Mouse (Mus musculus) brain, embryonic 14.5 days (tissue): Measurements from ENCODE around the gene Mrps12.

ENCODE experiments used
- CTCF ChIP-seq: fragments of 200-500 bp; IDR thresholded peaks from 2 replicates; pipeline ENCODE4 v1.5.1; 2012; ENCODE audit warnings: inconsistent platforms, mild to moderate bottlenecking, moderate library complexity, borderline replicate concordance; ENCODE audit not compliant: insufficient read depth, insufficient read length; ENCODE audit errors: extremely low read depth
- POLR2A ChIP-seq: fragments of 200-500 bp; IDR thresholded peaks from 2 replicates; pipeline ENCODE4 v1.6.1; 2012; ENCODE audit warnings: mild to moderate bottlenecking, inconsistent platforms, borderline replicate concordance; ENCODE audit not compliant: poor library complexity, insufficient read depth, insufficient read length, severe bottlenecking; ENCODE audit errors: extremely low read depth

DNA sequence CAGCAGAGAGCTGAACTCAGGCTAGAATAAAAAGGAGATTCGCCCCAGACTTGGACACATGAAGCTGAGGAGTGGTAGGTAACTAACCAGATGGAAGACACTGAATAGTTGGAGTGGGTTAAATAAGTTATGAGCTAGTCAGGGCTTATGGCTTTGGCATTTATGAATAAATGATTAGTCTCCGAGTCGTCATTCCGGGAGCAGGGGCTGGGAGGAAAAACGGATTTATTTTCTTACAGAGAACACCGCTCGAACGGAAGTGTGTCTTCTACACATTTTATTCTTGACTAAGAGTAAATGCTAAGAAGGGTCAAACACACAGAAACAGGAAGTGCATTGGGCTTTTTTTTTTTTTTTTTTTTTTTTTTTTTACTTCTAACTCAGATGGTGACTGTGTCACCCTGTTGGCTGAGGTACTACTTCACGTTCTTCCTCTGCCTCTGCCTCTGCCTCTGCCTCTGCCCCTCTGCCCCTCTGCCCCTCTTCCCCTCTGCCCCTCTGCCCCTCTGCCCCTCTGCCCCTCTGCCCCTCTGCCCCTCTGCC lies 38.9 kb downstream of the Mrps12 start:
- TF ChIP-seq CTCF (no peak), POLR2A (no peak)
